Mouse (Mus musculus): ENCODE results near the gene Gm21976. TPM values are rescaled to one million over a fixed set of nuclear protein-coding genes. Genes with fewer than 3 reads are reported as not detected.

Gm21976 gene
- total RNA-seq, 2 experiments from 2014 or later: not detected

DNA sequence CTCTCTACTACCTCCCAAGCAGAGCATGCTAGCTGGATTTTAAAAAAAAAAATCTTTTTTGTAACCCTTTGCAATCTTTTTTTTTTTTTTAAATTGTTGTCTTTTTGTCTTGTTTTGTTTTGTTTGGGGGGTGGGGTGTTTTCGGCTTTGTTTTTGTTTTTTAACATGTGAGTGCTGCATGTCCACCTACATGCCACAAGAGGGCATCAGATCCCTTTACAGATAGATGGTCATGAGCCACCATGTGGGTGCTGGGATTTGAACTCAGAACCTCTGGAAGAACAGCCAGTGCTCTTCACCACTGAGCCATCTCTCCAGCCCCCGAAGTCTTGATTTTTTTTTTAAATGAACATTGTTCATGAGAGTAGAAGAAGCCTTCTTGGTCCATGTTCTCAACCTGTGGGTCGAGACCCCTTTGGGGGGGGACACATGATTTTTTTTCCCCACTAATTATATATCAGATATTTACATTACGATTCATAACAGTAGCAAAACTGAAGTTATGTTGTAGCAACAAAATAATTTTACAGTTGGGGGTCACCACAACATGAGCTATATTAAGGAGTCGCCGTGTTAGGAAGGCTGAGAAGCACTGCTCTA lies 18.3 kb downstream of the Gm21976 start:
- DNase-seq (ENCODE audit: low spot score in 2 of 2): no peak

DNA sequence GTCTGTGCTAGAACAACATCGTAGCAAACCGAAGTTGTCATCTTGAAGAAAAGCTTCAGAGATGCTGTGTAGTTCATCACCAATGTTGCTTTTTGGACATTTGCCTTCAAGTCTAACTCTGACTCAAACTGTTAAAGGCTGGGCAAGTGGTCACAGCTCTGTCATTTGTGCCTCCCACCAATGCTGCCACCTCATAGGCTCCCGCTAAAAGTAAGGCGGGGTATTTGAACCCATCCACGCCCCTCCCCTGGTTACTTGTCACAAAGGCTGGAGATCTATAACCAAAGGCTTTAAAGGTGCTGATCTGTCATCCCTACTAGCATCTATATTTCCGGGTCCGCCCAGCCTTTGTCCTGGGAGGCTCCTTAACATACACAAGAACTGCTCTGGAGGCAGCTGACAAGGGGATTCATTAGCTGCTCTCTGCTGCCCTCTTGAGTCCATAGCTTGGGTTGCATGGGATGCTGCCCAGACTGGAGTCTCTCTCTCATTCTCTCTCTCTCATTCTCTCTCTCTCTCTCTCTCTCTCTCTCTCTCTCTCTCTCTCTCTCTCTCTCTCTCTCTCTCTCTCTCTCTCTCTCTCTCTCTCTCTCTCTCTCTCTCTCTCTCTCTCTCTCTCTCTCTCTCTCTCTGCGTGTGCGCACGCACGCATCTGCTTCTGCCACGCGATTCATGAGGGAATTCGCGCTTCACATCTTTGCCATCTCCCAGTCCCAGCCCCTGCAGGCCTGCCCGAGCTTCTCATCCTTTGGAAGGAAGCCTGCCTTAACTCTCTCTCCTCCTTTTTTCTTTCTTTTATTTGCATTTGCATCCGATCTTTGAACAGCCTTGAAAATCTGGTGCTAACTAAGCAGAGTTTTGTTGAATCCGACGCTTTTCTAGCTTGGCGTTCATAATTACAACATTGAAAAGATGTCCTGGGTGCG lies 19.4 kb downstream of the Gm21976 start:
- peak; percentile 36 to 58 for DNase-seq (ENCODE audit: low spot score in 2 of 2)

DNA sequence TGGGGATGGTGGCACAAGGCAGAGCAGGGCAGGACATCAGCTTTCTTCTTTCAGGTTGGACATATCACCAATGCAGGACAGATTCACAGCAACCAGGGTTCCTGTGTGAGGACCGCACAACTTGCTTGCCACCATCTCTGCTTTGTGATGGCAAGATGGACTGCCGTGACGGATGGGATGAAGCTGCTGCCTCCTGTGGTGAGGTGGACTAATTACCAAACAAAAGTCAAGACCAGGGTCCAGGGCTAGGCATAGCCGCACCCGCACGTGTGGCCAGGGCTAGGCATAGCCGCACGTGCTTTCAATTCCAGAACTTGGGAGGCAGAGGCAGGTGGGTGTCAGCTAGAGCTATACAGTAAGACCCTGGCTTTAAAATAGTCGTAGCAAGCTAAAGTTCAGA lies 25.6 kb downstream of the Gm21976 start:
- no peak for DNase-seq (ENCODE audit: low spot score in 2 of 2)

DNA sequence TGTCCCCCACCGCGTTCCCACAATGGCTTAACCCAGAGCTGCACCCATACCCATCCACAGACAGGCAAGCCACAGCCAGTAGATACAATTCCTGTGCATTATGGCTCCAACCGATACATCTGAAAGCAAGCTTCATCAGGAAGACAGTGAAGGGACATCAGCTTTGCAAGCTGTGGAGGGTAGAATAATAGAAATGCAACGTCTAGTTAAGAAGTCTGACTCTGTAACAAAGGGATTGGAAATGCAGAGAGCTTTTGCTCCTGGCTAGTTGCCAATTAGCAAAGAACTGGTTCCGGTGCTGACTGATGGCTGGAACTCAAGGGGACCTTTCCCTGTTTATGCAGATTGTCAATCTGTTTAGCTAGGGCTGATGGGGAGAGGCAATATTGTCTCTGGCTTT lies 26.7 kb downstream of the Gm21976 start:
- DNase-seq (ENCODE audit: low spot score in 2 of 2): no peak

DNA sequence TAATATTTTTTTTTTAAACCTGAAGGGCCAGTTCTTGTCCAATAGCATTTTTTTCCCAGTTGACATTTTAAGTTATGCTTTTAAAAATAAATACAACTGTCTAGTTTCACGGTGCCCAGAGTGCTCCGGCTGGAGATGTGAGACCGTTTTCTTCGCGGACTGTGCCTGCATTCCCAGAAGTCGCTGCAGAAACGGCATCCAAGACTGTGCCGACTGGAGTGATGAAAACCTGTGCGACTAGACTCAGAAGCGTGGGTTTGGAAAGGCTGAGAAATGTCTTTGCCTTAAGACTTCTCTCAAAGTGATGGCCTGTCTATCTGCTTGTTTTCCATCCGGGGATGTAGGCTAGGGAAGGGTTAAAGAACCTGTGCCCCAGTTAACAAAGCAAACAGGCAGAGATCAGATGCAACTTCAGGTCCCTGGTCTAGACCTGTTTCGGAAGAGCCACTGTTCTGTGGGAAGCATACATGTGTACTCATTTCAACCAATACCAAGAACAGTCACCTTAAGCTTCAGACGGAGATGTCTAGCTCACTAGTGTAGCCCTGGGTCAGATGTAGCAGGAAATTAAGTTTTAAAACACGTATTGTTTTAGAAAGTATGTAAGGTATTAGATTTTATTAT lies 27.3 kb downstream of the Gm21976 start:
- DNase-seq (ENCODE audit: low spot score in 2 of 2): no peak

DNA sequence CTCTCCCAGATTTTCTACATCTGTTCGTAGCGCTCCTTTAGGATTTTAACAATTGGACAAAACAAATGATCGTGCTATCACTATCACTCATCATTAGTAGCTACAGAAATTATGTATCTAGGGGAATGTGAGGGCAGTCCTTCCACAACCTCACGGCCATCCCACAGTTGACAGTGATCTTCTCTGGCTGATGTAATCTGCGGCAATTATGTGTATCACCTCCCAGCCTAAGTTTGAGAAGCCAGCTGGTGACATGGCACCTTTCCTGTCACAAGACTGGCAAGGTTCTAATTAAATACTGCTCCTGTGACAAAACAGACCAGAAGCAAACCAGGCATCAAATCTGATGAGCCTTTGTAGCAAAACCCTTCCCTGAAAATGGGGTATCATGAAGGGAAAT lies 28.3 kb downstream of the Gm21976 start:
- no peak for DNase-seq (ENCODE audit: low spot score in 2 of 2)

DNA sequence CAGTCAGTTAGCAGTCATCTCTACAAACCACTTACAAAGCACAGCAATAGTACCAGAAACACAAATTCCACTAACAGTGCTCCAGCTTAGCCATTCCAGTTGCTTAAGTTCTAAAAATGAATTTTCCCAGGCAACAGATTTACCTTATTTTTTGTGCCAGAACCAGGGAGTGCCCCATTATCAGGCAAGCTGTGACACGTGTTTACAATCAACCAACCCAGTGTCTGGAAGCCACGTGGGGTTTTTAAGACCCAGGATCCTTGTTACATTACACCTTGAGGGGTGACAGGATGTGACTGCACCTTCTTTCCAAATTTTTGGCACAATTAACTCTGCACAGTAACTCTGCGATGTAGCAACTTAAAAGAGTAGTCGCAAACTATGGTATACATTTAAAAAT lies 29.0 kb downstream of the Gm21976 start:
- no peak for DNase-seq (ENCODE audit: low spot score in 2 of 2)

DNA sequence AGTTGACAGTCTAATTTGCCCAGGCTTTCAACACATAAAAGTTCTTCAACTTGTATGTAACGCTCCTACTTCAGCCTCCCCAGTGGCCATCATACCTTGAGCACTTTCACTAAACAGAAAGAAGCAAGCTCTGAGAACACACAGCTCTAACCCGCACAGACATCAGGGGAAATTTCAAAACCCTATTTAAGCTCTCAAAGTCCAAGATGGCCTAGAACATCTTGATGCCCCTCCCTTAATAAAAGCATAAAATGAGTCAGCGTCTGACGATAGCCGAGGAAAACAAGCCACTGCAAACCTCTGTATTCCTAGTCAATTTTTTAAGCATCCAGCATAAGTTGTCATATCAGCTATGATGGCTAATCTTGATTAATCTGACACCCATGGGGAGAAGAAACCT lies 31.9 kb downstream of the Gm21976 start:
- no peak for DNase-seq (ENCODE audit: low spot score in 2 of 2)

DNA sequence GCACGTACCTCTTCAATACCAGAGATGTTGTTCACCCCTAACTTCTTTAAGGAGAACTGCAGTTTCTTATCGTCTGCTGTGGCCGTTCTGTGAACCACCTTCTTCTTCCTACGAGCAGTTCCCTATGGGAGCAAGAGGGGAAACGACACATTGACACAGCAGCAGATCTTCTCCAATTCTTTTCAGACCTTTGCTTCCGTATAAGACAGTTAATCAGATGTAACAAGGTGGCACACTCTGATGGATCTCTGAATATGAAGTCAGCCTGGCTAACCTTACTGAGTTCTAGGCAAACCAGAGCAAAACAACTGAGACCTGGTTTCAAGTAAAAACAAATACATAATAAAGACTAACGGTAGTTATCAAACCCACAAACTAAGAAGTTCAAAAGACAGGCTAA lies 33.9 kb downstream of the Gm21976 start:
- no peak for DNase-seq (ENCODE audit: low spot score in 2 of 2)

DNA sequence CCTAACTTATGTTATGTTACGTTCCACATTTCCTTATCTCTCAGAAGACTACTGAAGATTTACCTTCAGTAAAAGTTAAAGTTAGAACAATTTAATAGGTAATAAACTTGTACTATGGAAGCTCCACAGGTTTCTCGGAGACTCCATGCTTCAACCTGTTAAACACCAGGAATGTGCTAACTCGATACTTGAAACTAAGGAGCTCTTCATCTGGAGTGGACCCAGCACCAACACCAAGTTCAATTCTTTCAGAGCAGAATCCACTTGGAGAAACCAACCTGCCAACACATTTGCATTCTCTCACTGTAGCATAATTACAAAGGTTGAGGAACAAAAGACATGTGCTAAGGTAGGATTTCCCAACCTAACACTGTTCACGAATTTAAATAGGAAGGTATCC lies 35.4 kb downstream of the Gm21976 start:
- no peak for DNase-seq (ENCODE audit: low spot score in 2 of 2)

DNA sequence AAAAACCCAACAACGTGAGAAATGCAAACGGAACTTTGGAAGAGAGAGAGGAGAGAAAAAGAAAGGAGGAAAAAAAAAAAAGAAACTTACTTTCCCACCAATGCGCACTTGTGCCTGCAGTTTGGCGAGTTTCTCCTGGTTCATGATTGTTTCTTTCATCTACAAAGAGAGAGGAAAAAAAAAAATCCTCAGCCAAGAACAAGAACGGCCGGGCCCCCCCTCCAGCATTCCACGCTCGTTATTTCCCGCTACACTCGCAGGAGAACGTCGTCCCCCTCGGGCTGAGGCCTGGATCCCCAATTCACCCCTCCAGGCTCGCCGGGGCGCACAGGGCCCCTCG lies 36.4 kb downstream of the Gm21976 start:
- DNase-seq (ENCODE audit: low spot score in 2 of 2): no peak

DNA sequence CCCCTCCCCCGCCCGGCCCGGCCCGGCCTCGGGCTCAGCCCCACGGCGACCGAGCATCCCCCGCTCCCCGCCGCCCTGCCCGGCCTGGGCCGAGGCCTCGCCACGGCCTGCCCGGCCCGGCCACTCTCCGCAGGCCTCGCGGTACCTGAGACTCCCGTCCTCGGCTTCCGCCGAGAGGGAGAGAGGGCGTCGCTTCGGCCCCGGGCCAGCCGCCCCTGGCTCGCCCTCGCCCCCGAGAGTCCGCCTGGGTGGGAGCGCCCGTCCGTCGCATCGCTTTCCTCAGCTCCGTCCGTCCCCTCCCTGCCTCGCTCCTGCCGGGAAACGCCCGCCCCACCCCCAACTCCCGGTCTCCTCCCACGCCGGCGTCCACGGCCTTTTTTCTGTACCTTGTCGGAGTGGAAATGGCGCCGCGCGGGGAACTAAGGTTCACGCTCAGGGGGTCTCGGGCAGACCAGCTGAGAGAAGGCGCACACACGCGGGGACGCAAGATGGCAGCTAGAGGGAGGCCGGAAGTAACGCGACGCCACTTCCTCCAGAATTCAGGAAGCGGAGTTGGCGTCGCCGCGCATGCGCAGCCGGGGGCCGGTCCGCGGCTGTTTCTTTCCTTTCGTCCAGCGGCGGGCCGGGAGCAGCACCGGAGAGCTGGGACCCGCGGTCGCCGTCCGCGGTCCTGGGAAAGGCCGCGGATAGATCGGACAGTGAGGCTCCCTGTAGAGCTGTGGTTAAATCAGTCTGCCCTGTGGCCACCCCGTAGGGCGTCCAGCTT lies 37.0 kb downstream of the Gm21976 start, which contains the start of gene Btf3:
TSS of gene Btf3 (minus strand) at position 527 of the 766 bp plus-strand sequence.
- DNase-seq (ENCODE audit: low spot score in 2 of 2): peak; percentile 87

DNA sequence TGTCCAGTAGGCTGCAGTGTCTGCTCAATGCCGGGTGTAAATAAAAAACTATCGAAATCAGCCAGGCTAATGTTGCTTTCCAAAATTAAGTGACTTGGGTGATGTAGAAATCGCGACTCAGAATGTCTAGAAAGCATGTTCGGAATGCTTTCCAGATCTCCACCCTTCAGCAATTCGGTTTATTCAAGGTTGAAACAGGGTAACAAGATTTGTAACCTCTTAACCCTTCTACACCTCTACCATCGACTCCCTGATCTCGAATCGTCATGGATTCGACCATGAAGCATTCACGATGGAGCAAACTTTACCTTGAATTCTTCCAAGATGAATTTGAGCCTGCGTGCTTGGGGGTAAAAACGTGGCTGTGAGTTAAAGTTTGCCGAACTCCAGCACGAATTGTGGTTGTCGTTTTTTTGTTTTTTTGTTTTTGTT lies 37.6 kb downstream of the Gm21976 start:
- DNase-seq (ENCODE audit: low spot score in 2 of 2): no peak

DNA sequence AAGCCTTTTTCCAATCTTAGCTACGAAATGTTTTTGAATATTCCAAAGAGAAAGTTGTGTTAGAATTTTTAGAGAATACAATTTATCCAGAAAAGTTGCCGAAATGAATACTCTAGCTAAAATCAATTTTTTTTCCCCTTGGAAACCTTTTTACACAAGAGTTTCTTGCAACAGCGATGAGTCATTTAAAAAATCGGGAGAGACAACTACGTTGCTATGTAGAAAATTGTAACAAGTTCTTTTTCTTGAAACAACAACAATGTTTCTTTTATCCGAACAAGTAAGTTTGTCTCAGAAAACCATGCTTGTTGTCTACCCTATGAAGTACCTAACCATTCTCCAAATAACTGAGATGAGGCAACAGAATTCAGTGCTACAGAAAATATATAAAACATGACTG lies 38.2 kb downstream of the Gm21976 start:
- no peak for DNase-seq (ENCODE audit: low spot score in 2 of 2)

DNA sequence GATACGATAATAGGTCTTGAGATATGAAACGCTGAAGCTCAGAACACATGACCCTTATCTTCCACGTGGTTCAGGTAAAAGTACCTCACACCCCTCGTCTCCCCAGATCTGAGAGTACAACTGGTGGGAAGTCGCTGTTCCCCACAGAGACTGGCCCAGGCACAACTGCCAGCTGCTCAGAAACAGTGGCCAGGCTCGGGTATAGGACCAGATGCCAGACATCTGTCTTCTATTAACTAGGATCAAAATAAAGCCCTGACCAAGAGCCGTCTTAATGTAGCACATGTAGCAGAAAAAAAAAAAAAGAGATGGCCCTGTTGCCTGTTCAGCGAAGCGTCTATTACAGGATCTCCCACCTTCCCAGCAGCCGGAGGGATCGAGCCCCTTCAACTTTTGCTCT lies 45.3 kb downstream of the Gm21976 start:
- DNase-seq (ENCODE audit: low spot score in 2 of 2): no peak

DNA sequence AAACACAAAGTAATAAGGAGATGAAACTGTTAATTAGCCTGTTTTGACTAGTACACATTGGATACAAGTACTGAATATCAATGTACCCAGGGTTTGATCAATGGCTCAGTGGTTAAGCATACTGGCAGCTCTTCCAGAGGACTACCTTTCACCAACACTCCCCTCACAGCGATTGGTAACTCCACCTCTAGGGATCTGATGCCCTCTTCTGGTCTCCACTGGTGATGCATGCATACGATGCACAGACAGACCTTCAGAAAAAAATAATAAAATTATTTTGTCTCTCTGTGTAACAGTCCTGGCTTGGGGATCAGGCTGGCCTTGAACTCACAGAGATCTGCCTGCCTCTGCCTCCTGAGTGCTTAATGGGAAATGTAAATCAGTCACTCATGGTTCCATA lies 52.4 kb downstream of the Gm21976 start:
- no peak for DNase-seq (ENCODE audit: low spot score in 2 of 2)

DNA sequence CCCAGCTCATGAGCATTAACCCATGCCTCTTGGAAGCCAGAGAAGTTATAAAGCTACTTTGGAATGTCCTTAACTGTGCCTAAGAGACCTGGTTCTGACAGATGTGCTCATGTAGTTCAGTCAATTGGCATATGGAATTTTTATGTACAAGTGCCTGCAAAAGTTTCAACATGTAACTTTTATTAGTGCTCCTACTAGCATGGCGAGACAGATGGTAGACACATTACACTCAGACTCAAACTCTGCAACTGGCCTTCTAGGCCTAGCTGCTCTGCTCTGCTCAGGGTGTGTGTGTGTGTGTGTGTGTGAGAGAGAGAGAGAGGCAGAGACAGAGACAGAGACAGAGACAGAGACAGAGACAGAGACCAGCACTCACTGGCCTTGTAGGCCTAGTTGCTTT lies 56.5 kb downstream of the Gm21976 start:
- no peak for DNase-seq (ENCODE audit: low spot score in 2 of 2)

DNA sequence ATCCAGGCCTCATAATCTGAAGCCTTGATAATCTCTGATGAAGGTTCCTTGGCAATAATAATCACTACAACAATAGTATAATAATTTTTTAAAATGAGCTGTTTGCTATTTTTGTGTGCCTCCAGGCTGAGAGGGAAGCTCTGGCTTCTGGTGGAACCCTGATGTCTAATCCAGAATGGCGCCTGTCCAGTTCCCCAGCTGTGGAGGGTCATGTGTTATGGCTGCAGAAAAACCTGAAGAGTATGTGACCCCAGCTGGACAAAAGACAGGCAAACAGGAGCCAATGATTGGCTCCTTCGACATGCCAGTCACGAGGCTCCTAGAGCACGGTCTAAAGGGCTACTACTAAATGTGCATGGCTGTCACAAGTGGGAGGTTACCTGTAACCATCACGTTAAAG lies 60.8 kb downstream of the Gm21976 start:
- no peak for DNase-seq (ENCODE audit: low spot score in 2 of 2)

DNA sequence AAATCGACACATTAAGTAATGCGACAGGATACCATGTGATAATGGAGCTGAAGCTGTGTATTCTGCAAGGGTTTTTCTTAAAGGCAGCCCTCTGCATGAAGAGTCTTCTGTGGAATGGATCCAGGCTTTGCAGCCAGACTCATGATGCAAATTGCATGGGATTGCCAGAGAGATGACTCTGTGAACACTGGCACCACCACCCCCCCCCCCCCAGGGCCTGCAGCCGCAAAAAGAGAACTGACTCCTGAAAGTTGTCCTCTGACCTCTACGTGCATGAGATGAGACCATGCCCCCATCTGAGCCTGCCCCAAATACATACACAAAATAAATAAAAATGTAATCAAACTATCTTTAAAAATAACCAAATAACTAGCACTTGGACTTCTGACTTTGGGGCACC lies 69.8 kb downstream of the Gm21976 start:
- DNase-seq (ENCODE audit: low spot score in 2 of 2): no peak

DNA sequence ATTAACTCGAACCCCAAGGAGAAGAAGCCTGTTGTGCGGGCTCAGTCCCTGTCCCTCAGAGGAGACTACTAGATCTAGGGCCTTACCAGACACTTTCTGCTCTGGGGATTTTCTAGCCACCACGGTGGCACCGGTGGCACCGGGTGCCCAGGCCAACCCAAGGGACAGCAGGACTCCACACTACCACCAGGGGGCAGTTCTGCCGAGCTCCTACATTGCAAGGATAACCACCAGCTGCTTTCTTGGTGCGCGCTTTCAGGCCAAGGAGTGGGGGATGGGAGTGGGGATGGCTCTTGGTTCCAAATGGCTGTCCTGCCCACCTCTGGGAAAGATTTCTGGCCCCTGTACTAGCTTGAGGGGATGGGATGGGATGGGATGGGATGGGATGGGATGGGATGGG lies 71.8 kb downstream of the Gm21976 start:
- no peak for DNase-seq (ENCODE audit: low spot score in 2 of 2)

DNA sequence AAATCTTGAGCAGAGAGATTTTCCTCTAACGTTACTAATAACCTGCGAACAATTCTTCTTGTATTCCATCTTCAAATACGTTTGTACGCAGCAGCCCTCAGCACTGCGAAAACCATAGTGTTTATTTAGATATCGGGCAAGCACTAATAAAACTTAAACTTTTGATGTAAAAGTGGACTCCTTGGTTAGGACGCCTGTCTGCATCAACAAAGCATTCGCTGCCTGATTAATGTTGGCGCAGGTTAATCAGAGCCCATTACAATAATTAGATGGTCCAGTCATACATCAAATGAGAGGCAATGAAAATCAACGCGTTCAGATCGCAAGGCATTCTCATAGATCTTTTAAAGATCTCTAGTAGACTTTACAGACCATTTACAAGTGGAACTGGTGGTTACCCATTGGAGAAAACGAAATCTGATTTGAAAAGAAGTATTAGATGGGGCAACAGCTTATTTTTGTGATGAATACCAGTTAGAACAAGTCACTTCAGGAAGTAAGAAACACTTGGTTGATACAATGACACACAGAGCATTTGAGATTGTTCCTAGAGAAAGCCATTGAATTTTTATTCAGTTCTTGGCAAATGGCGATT lies 72.8 kb downstream of the Gm21976 start:
- DNase-seq (ENCODE audit: low spot score in 2 of 2): no peak

Measured in adrenal gland, postnatal 4 days (tissue).